Mouse (Mus musculus): ENCODE data around the gene Cenpt. TPM values are rescaled to one million over a fixed set of nuclear protein-coding genes. Genes with fewer than 3 reads are reported as not detected.

Cenpt gene
- polyA plus RNA-seq, 1 experiment from 2014 or later: 23.4 TPM

DNA sequence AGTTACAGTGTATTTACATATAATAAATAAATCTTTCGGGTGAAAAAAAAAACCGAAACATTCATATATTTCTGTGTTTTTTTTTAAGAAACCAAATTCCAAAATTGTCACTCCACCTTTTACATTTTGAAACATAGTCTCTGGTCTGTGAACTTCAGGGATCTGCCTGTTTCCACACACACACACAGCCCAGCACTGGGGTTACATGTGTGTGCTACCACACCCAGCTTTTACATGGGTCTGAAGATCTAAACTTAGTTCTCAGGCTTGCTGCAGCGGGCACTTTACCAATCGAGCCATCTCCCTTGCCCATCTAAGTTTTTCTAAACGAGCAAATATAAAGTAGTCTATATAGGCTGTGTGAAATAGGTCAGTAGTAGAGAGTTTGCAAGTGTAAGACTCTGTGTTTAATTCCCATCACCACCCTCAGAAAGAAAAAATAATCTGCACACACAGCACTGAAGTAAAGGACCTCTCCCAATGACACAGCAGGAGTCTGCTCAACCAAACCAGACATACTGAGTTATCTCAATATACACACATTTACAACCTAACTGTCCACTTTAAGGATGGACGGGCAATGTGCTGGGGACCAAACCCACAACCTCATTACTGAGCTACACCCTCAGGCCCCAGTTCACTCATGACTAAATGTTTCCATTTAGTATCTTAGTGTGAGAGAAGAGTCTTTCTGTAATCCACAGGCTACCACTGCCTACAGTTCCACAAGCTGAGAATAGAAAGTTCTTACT, 51.7 kb downstream of the Cenpt start:
- H3K27ac ChIP-seq: no peak overlapping the region
- no peaks in the 10 kb centered on the region for H3K9me3 ChIP-seq (replicated peaks; ENCODE audit: low read length)
- ATAC-seq (replicated peaks; ENCODE audit: low FRiP score, low read depth) (no peak), DNase-seq (ENCODE audit: low spot score) (no peak)
- no peak overlapping the region for H3K4me3 ChIP-seq (replicated peaks; ENCODE audit: low read depth, low read length)
- H3K4me1 ChIP-seq (replicated peaks; ENCODE audit: insufficient read depth, low read length): peaks cover 11% of the 10 kb centered on the region; the same call in 1 of the 2 replicates
- no peak overlapping the region for H3K4me2 ChIP-seq (ENCODE audit: low read length)
- no peaks in the 10 kb centered on the region for H3K36me3 ChIP-seq (ENCODE audit: insufficient read depth, low read length)
- WGBS: 88% methylated on average over 6 of the region's 6 CpGs
- no peak for TF ChIP-seq CTCF (IDR thresholded peaks at IDR 0.05; ENCODE audit: low read depth)
- no peaks in the 10 kb centered on the region for H3K27me3 ChIP-seq (ENCODE audit: insufficient read depth, low read length)
- H3K9ac ChIP-seq (ENCODE audit: low read depth, low read length): no peak overlapping the region

DNA sequence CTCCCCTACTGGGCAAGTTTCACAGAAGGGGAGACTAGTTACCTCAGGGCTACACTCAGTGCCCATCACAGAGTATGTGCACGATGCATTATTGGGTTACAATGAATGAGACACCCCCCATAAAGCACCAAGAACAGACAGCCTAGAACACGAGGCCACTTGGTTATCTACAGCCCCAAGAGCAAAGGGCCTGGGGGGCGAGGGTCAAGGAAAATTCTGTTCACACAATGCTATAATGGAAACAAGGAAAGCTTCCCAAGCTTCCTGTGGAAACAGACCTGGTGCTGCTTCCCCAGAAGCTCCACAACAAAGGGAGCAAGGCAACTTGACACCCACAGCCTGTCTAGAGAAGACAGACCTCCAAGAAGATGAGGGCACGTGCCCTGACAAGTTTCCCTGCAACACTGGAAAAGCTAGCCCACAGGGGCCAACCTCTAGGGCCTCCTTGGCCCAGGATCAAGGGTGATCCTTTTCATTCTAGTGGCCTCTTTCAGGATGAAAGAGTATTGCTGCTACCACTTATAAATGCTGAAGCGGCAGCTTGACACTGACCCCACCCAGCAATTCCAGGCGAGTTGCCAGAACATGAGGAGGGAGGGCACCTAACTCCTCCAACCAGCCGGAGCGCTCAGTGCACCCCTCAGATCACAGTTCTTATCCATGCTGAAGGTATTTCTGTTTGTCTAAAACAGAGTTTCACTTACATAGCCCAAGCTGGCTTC, 53.8 kb downstream of the Cenpt start:
- H3K27ac ChIP-seq: peak overlapping the region; percentile 65
- H3K9ac ChIP-seq (ENCODE audit: low read depth, low read length): no peak overlapping the region
- H3K9me3 ChIP-seq (replicated peaks; ENCODE audit: low read length): no peaks in the 10 kb centered on the region
- ATAC-seq (replicated peaks; ENCODE audit: low FRiP score, low read depth) (0 out of 2 replicates have a peak, but pooled peaks have one; percentile 57), DNase-seq (ENCODE audit: low spot score) (peak; percentile 77)
- 24% methylated on average over 8 of the region's 8 CpGs for WGBS
- H3K36me3 ChIP-seq (ENCODE audit: insufficient read depth, low read length): no peaks in the 10 kb centered on the region
- H3K4me1 ChIP-seq (replicated peaks; ENCODE audit: insufficient read depth, low read length): peaks cover 11% of the 10 kb centered on the region; the same call in 1 of the 2 replicates
- no peaks in the 10 kb centered on the region for H3K27me3 ChIP-seq (ENCODE audit: insufficient read depth, low read length)
- TF ChIP-seq CTCF (IDR thresholded peaks at IDR 0.05; ENCODE audit: low read depth): no peak; the same call in 1 of the 2 replicates
- H3K4me3 ChIP-seq (replicated peaks; ENCODE audit: low read depth, low read length): no peak overlapping the region
- H3K4me2 ChIP-seq (ENCODE audit: low read length): 0 out of 2 replicates have a peak overlapping the region, but pooled peaks have one; percentile 2

DNA sequence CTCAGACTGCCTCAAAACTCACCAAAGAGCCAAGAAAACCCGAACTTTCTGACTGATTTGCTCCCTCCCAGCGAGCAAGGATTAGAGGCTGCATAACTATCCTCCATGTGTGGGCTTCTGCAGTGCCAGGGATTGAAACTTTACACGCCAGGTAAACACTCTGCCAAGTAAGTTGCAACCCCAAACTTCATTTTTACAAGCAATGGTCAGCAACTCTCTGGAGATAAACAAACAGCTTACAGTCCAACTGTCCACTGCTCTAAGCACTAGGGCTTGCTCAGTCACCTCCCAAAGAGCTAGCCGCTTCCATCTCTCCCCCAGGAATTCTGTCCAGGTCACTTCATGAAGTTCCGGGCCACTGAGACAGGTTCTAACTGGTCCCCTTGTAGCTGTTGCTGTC, 54.7 kb downstream of the Cenpt start:
- WGBS: 78% methylated on average over 5 of the region's 5 CpGs

DNA sequence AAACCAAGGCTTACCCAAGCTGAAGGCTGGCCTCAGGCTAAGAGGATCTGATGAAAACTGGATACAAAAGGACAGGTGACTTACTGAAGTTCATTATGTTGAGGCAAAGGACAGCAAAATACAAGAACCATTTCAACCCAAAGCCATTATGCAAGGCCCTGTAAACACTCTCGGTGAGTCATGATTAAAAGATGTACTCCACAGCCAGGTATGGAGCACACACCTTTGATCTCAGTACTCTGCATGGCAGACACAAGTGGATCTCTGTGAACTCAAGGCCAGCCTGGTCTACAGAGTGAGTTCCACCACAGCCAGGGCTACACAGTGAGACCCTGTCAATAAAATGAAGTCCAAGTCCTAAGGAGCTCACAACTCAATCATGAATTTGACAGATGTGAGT, 57.3 kb downstream of the Cenpt start:
- ATAC-seq (replicated peaks; ENCODE audit: low FRiP score, low read depth) (no peak), DNase-seq (ENCODE audit: low spot score) (no peak)
- no peak for TF ChIP-seq CTCF (IDR thresholded peaks at IDR 0.05; ENCODE audit: low read depth)
- no peak overlapping the region for H3K9ac ChIP-seq (ENCODE audit: low read depth, low read length)
- H3K4me1 ChIP-seq (replicated peaks; ENCODE audit: insufficient read depth, low read length): peaks cover 11% of the 10 kb centered on the region; the same call in 1 of the 2 replicates
- no peaks in the 10 kb centered on the region for H3K36me3 ChIP-seq (ENCODE audit: insufficient read depth, low read length)
- no peak overlapping the region for H3K4me3 ChIP-seq (replicated peaks; ENCODE audit: low read depth, low read length)
- H3K4me2 ChIP-seq (ENCODE audit: low read length): no peak overlapping the region
- H3K27ac ChIP-seq: no peak overlapping the region; the same call in 1 of the 2 replicates
- 86% methylated on average over 1 of the region's 1 CpGs for WGBS
- no peaks in the 10 kb centered on the region for H3K9me3 ChIP-seq (replicated peaks; ENCODE audit: low read length)
- H3K27me3 ChIP-seq (ENCODE audit: insufficient read depth, low read length): no peaks in the 10 kb centered on the region

More for the DNA sequence above, 54.7 kb downstream of the Cenpt start:
- ATAC-seq (replicated peaks; ENCODE audit: low FRiP score, low read depth) (no peak), DNase-seq (ENCODE audit: low spot score) (no peak)
- H3K4me3 ChIP-seq (replicated peaks; ENCODE audit: low read depth, low read length): no peak overlapping the region
- H3K27me3 ChIP-seq (ENCODE audit: insufficient read depth, low read length): no peaks in the 10 kb centered on the region
- H3K4me1 ChIP-seq (replicated peaks; ENCODE audit: insufficient read depth, low read length): peaks cover 11% of the 10 kb centered on the region; the same call in 1 of the 2 replicates
- no peak overlapping the region for H3K4me2 ChIP-seq (ENCODE audit: low read length)
- H3K9ac ChIP-seq (ENCODE audit: low read depth, low read length): no peak overlapping the region
- no peaks in the 10 kb centered on the region for H3K36me3 ChIP-seq (ENCODE audit: insufficient read depth, low read length)
- H3K9me3 ChIP-seq (replicated peaks; ENCODE audit: low read length): no peaks in the 10 kb centered on the region
- no peak for TF ChIP-seq CTCF (IDR thresholded peaks at IDR 0.05; ENCODE audit: low read depth)
- peak overlapping the region; percentile 65; the same call in 1 of the 2 replicates for H3K27ac ChIP-seq

Other genes with a start within 250 kb of the Cenpt start
- gene Ripor1, start 248.0 kb downstream of the Cenpt start, polyA plus RNA-seq (2015; fragmentation: Nextera tagmentation; extraction: Ambion mirVana): 40.9 and 44.4 TPM in 2 replicates
- 85.5 and 89.4 TPM in 2 replicates for gene Ctcf, start 216.7 kb downstream of the Cenpt start, polyA plus RNA-seq (2015; fragmentation: Nextera tagmentation; extraction: Ambion mirVana)
- 0.61 and 1.2 TPM in 2 replicates for gene Agrp, start 215.9 kb downstream of the Cenpt start, polyA plus RNA-seq (2015; fragmentation: Nextera tagmentation; extraction: Ambion mirVana)
- 0.28 and 0.45 TPM in 2 replicates for gene Carmil2, start 167.0 kb downstream of the Cenpt start, polyA plus RNA-seq (2015; fragmentation: Nextera tagmentation; extraction: Ambion mirVana)
- 51.2 and 53.4 TPM in 2 replicates for gene Acd, start 152.2 kb downstream of the Cenpt start, polyA plus RNA-seq (2015; fragmentation: Nextera tagmentation; extraction: Ambion mirVana)
- gene Pard6a, start 152.1 kb downstream of the Cenpt start, polyA plus RNA-seq (2015; fragmentation: Nextera tagmentation; extraction: Ambion mirVana): 18.7 and 19.6 TPM in 2 replicates
- 0.11 TPM in 1 of 2 replicates, not detected in the other for gene 4933405L10Rik, start 145.6 kb downstream of the Cenpt start, polyA plus RNA-seq (2015; fragmentation: Nextera tagmentation; extraction: Ambion mirVana)
- gene Enkd1, start 145.1 kb downstream of the Cenpt start, polyA plus RNA-seq (2015; fragmentation: Nextera tagmentation; extraction: Ambion mirVana): 14.6 and 17.8 TPM in 2 replicates
- gene Gfod2, start 94.6 kb downstream of the Cenpt start, polyA plus RNA-seq (2015; fragmentation: Nextera tagmentation; extraction: Ambion mirVana): 19.2 and 21.0 TPM in 2 replicates
- 7.0 and 8.9 TPM in 2 replicates for gene Ranbp10, start 25.9 kb downstream of the Cenpt start, polyA plus RNA-seq (2015; fragmentation: Nextera tagmentation; extraction: Ambion mirVana)
- 0.05 TPM in 1 of 2 replicates, not detected in the other for gene Tsnaxip1, start 25.5 kb downstream of the Cenpt start, polyA plus RNA-seq (2015; fragmentation: Nextera tagmentation; extraction: Ambion mirVana)
- gene Thap11, start 1.9 kb upstream of the Cenpt start, polyA plus RNA-seq (2015; fragmentation: Nextera tagmentation; extraction: Ambion mirVana): 56.0 and 60.8 TPM in 2 replicates
- gene Nutf2, start 7.3 kb upstream of the Cenpt start, polyA plus RNA-seq (2015; fragmentation: Nextera tagmentation; extraction: Ambion mirVana): 188 and 192 TPM in 2 replicates
- gene Edc4, start 27.6 kb upstream of the Cenpt start, polyA plus RNA-seq (2015; fragmentation: Nextera tagmentation; extraction: Ambion mirVana): 27.6 and 30.1 TPM in 2 replicates
- gene Nrn1l, start 40.3 kb upstream of the Cenpt start, polyA plus RNA-seq (2015; fragmentation: Nextera tagmentation; extraction: Ambion mirVana): 0.66 TPM in 1 of 2 replicates, not detected in the other
- gene Pskh1, start 47.2 kb upstream of the Cenpt start, polyA plus RNA-seq (2015; fragmentation: Nextera tagmentation; extraction: Ambion mirVana): 30.6 and 33.7 TPM in 2 replicates
- gene Ctrl, start 80.6 kb upstream of the Cenpt start, polyA plus RNA-seq (2015; fragmentation: Nextera tagmentation; extraction: Ambion mirVana): 0.67 and 0.77 TPM in 2 replicates
- gene Psmb10, start 85.2 kb upstream of the Cenpt start, polyA plus RNA-seq (2015; fragmentation: Nextera tagmentation; extraction: Ambion mirVana): 59.7 and 63.1 TPM in 2 replicates
- gene Lcat, start 90.1 kb upstream of the Cenpt start, polyA plus RNA-seq (2015; fragmentation: Nextera tagmentation; extraction: Ambion mirVana): 0.45 and 0.50 TPM in 2 replicates
- 19.8 and 23.7 TPM in 2 replicates for gene Slc12a4, start 112.8 kb upstream of the Cenpt start, polyA plus RNA-seq (2015; fragmentation: Nextera tagmentation; extraction: Ambion mirVana)
- not detected in 2 replicates for gene Dpep3, start 126.2 kb upstream of the Cenpt start, polyA plus RNA-seq (2015; fragmentation: Nextera tagmentation; extraction: Ambion mirVana)
- 11.7 and 15.5 TPM in 2 replicates for gene Dus2, start 138.1 kb upstream of the Cenpt start, polyA plus RNA-seq (2015; fragmentation: Nextera tagmentation; extraction: Ambion mirVana)
- gene Dpep2nb, start 152.7 kb upstream of the Cenpt start, polyA plus RNA-seq (2015; fragmentation: Nextera tagmentation; extraction: Ambion mirVana): not detected in 2 replicates
- 16.1 and 16.9 TPM in 2 replicates for gene Ddx28, start 158.6 kb upstream of the Cenpt start, polyA plus RNA-seq (2015; fragmentation: Nextera tagmentation; extraction: Ambion mirVana)
- 3.8 and 3.9 TPM in 2 replicates for gene Nfatc3, start 205.6 kb upstream of the Cenpt start, polyA plus RNA-seq (2015; fragmentation: Nextera tagmentation; extraction: Ambion mirVana)